Mouse (Mus musculus): ENCODE measurements at regions not wholly inside any gene's neighbourhood (a gene's known extent, or its start where the extent isn't known, plus 50 kb on each side); places are given as distances from the start of the nearest gene placed in this dataset.

- peak in 1 of 2 experiments; percentile 8 for DNase-seq (ENCODE audit: low spot score in 2 of 2)
Observed at GRCm38 (mm10) chr15:18065515-18065914, 753.2 kb upstream of the Cdh10 start.

GRCm38 (mm10) chr15:18079644-18080043 is 739.1 kb upstream of the Cdh10 start:
- no peak for DNase-seq (ENCODE audit: low spot score in 2 of 2)

Data from left cerebral cortex, adult 18-20 months (tissue).